Mouse (Mus musculus): ENCODE data around the gene Mr1.

DNA sequence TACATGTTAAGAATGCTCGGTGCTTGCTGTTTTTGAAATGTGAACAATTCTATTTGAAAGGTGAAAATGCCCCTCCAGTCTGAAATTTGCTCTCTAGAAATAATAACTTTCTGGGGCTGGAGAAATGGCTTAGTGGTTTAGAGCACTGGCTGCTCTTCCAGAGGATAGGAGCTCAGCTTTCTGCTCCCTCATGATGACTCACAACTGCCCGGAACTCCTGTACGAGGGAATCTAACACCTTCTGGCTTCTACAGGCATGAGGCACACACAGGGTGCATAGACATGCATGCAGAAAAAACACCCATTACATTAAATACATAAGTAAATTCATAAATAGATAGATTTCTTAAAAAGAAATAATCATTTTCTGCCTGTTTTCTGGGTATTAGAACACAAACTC is 37.6 kb upstream of the Mr1 start:
- no peak for TF ChIP-seq CTCF (IDR thresholded peaks at IDR 0.05; ENCODE audit: low read depth)
- TF ChIP-seq EP300 (optimal IDR thresholded peaks at IDR 0.05) = no peak
